In genomic region chr3:95687524-95688421, GRCm38 (mm10) we compare ENCODE assay signal across 8 mouse cellular contexts. TPM values are rescaled to one million over a fixed set of nuclear protein-coding genes. Genes with fewer than 3 reads are reported as not detected.
A peak's percentile ranks its signal among the peaks of the same experiment; 100 is the strongest.
DNase-seq lines count a peak whose midpoint lies in the region; ATAC-seq lines count a peak whose summit lies in the region.

Gene Adamtsl4 (minus strand): TSS chr3:95687917.

- H3K9ac ChIP-seq in forebrain, embryonic 11.5 days (ENCODE audit: low read length): peak within 1 kb of the TSS; percentile 37

- peak within 1 kb of the TSS; percentile 20; the same call in 1 of the 2 replicates for H3K27ac ChIP-seq in brown adipose tissue, adult 24 weeks (replicated peaks; ENCODE audit: low read depth, low read length)
- no peak within 1 kb of the TSS for H3K27ac ChIP-seq in forebrain, embryonic 11.5 days (ENCODE audit: low read depth, low read length)

- peak; percentile 68 for DNase-seq in layer of hippocampus, adult 9-11 months
- no peak for DNase-seq in layer of hippocampus, adult 11-12 months (ENCODE audit: low spot score)
- DNase-seq in forebrain, embryonic 11.5 days (ENCODE audit: low spot score): peak; percentile 74
- peak; percentile 85 to 89 for DNase-seq in heart, postnatal 14 days
- DNase-seq in left cerebral cortex, postnatal 36 days (ENCODE audit: low spot score in 2 of 2): peak; percentile 37 to 39
- peak; percentile 41 to 62 for DNase-seq in spleen, postnatal 14 days (ENCODE audit: low spot score in 2 of 2)

- H3K27me3 ChIP-seq in forebrain, embryonic 11.5 days (ENCODE audit: control insufficient read depth, insufficient read depth, low read length): peaks cover 2% of the 10 kb centered on the region; the same call in 1 of the 2 replicates

- peak; percentile 70 for ATAC-seq in forebrain, embryonic 11.5 days (replicated peaks; ENCODE audit: low FRiP score)
- ATAC-seq in megakaryocyte progenitor cell, adult 5-6 weeks (replicated peaks; ENCODE audit: poor library complexity): peak; percentile 69

- H3K4me2 ChIP-seq in forebrain, embryonic 11.5 days (ENCODE audit: low read depth, low read length, severe bottlenecking): peak within 1 kb of the TSS; percentile 69

- intact Hi-C loops in heart, postnatal 14 days (cut with DNase I): no loop called here
- intact Hi-C loops in left cerebral cortex, postnatal 36 days (cut with DNase I): no loop called here

- 6% methylated on average over 48 of the region's 50 CpGs for WGBS in forebrain, embryonic 11.5 days

- H3K4me1 ChIP-seq in brown adipose tissue, adult 24 weeks (ENCODE audit: control insufficient read depth, insufficient read depth, insufficient read length, low read length): peaks cover 3% of the 10 kb centered on the region; the same call in 1 of the 2 replicates
- peaks cover 9% of the 10 kb centered on the region for H3K4me1 ChIP-seq in forebrain, embryonic 11.5 days (replicated peaks; ENCODE audit: control insufficient read depth, insufficient read depth, low read length)

- H3K36me3 ChIP-seq in forebrain, embryonic 11.5 days (ENCODE audit: control insufficient read depth, insufficient read depth, low read length): no peaks in the 10 kb centered on the region

- H3K9me3 ChIP-seq in forebrain, embryonic 11.5 days (ENCODE audit: control insufficient read depth, low read length): no peaks in the 10 kb centered on the region

- H3K4me3 ChIP-seq in brown adipose tissue, adult 24 weeks (ENCODE audit: insufficient read depth, low read depth, low read length): peak within 1 kb of the TSS; percentile 75
- peak within 1 kb of the TSS; percentile 25 for H3K4me3 ChIP-seq in forebrain, embryonic 11.5 days (ENCODE audit: low read depth, low read length)

RNA-seq across cellular contexts. Expression of gene Adamtsl4, which starts in this region (rescaled TPM):
- 2.5 and 6.6 TPM in 2 replicates for polyA plus RNA-seq in brown adipose tissue, adult 24 weeks (2012; ENCODE audit: insufficient read depth, insufficient read length, missing spikeins)
- 0.64 and 1.6 TPM in 2 replicates for polyA plus RNA-seq in forebrain, embryonic 11.5 days (2014; fragmentation: Nextera tagmentation; extraction: Ambion mirVana)
- total RNA-seq in heart, postnatal 14 days (2021): 10 to 100 TPM; 48.3 to 57.2 TPM
- 1 to 10 TPM; 4.2 to 4.9 TPM for total RNA-seq in left cerebral cortex, postnatal 36 days (2021)
- total RNA-seq in megakaryocyte progenitor cell, adult 5-6 weeks (2015): 0.17 and 1.4 TPM in 2 replicates
- total RNA-seq in megakaryocyte progenitor cell, adult 5-6 weeks (2017): 0.33 TPM in 1 of 2 replicates, not detected in the other

Comparison
In these comparisons a context has a peak if more than half of its experiments do, and no peak if none do; other contexts are left out.
1. RNA of gene Adamtsl4 (total RNA-seq): 48.3 to 57.2 TPM in heart, postnatal 14 days; 4.2 to 4.9 TPM in left cerebral cortex, postnatal 36 days and 0.17 to 1.4 TPM in megakaryocyte progenitor cell, adult 5-6 weeks; every median in the first group is over 4 times any median in the second.